Mouse (Mus musculus): Measurements from ENCODE around the gene Pnkp. TPM values are rescaled to one million over a fixed set of nuclear protein-coding genes. Genes with fewer than 3 reads are reported as not detected.

Pnkp gene
- total and polyA plus RNA-seq, 2 experiments: 20.8 to 45.7 TPM

DNA sequence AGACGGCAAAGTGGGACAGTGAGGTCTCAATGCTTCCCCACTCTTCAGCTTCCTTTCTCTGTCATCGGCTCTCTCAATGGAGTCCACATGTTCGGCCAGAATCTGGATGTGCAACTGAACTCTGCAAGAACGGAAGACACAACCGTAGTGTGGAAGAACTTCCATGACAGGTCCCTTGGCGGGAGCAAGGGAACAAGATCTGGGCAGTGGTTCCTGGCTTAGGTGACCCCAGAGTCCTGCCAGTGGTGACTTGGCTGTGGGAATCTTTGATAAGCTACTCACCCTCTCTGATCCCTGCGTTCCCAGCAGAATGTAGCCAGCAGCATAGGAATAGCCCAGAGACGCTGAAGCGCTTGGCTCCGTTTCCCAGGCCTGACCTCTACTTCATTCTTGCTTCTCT, 39.6 kb downstream of the Pnkp start:
- Histone ChIP-seq H3K27ac (replicated peaks; ENCODE audit: insufficient read depth, low read depth, low read length) (no peak overlapping the region), H3K4me1 (ENCODE audit: control insufficient read depth, insufficient read depth, low read length) (peaks cover 4% of the 10 kb centered on the region; the same call in 1 of the 2 replicates), H3K79me2 (ENCODE audit: control insufficient read depth, insufficient read depth, low read length) (peaks cover 5% of the 10 kb centered on the region; the same call in 1 of the 2 replicates), H3K36me3 (ENCODE audit: control insufficient read depth, insufficient read depth, low read length) (no peaks in the 10 kb centered on the region), H3K4me3 (ENCODE audit: insufficient read depth, low read depth, low read length) (peak overlapping the region; percentile 73), H3K9ac (ENCODE audit: low read depth, low read length) (peak overlapping the region; percentile 70; the same call in 1 of the 2 replicates), H3K27me3 (ENCODE audit: control insufficient read depth, insufficient read depth, low read length) (no peaks in the 10 kb centered on the region)
- DNase-seq (ENCODE audit: extremely low read depth, low read depth, low spot score): peak; percentile 18
- WGBS: 49% methylated on average over 10 of the region's 10 CpGs
- no peak for TF ChIP-seq POLR2A (IDR thresholded peaks at IDR 0.05; ENCODE audit: extremely low read depth, insufficient read depth, low read length)

DNA sequence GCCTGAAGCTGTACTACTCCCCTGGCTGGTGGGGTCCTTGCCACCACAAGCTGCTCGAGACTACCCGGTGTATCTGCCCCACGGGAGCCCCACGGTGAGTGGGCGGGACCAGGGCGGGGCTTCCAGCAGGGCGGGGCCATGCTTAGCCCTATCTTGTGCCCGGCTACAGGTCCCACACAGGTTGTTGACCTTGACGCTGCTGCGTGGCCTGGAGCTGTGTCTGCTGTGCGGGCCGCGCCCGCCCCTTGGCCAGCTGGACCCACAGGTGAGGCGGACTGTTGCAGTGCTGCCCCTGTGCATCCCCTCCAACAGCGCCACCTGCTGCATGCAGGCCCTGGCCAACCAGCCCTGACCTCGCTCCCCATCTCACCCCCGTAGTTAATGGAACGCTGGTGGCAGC, 41.7 kb downstream of the Pnkp start:
- Histone ChIP-seq H3K4me1 (ENCODE audit: control insufficient read depth, insufficient read depth, low read length) (peaks cover 3% of the 10 kb centered on the region; the same call in 1 of the 2 replicates), H3K9ac (ENCODE audit: low read depth, low read length) (no peak overlapping the region), H3K27me3 (ENCODE audit: control insufficient read depth, insufficient read depth, low read length) (no peaks in the 10 kb centered on the region), H3K36me3 (ENCODE audit: control insufficient read depth, insufficient read depth, low read length) (no peaks in the 10 kb centered on the region), H3K4me3 (ENCODE audit: insufficient read depth, low read depth, low read length) (peak overlapping the region; percentile 3; the same call in 1 of the 2 replicates), H3K27ac (replicated peaks; ENCODE audit: insufficient read depth, low read depth, low read length) (no peak overlapping the region), H3K79me2 (ENCODE audit: control insufficient read depth, insufficient read depth, low read length) (no peaks in the 10 kb centered on the region)
- TF ChIP-seq CTCF (IDR thresholded peaks at IDR 0.05; ENCODE audit: low read depth, low read length) (peak; percentile 45), POLR2A (IDR thresholded peaks at IDR 0.05; ENCODE audit: extremely low read depth, insufficient read depth, low read length) (0 out of 2 replicates have a peak, but pooled peaks have one; percentile 10)
- DNase-seq (ENCODE audit: extremely low read depth, low read depth, low spot score): peak; percentile 40
- 31% methylated on average over 19 of the region's 19 CpGs for WGBS

DNA sequence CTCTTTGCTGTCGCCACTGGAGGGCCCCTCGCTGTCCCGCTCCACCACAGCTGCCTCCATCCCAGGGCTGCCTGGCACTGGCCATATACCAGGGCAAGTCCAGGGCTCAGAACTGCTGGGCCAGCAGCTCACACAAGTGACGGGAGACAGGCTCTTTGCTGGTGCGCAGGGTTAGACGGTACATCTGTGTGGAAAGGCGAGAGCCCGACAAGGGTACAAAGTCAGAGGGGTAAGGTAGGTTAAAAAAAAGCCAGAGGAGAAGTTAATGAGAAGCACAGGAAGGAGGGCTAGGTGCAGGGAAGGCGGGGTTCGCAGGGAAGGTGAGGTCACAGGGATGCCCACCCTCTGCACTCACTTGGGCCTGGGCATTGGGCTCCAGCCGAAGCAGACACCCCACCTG, 43.7 kb downstream of the Pnkp start:
- peaks cover 3% of the 10 kb centered on the region; the same call in 1 of the 2 replicates for H3K4me1 ChIP-seq (ENCODE audit: control insufficient read depth, insufficient read depth, low read length)
- 98% methylated on average over 11 of the region's 11 CpGs for whole genome bisulfite sequencing
- H3K4me3 ChIP-seq (ENCODE audit: insufficient read depth, low read depth, low read length): no peak overlapping the region
- H3K9ac ChIP-seq (ENCODE audit: low read depth, low read length): no peak overlapping the region
- H3K27me3 ChIP-seq (ENCODE audit: control insufficient read depth, insufficient read depth, low read length): no peaks in the 10 kb centered on the region
- H3K79me2 ChIP-seq (ENCODE audit: control insufficient read depth, insufficient read depth, low read length): no peaks in the 10 kb centered on the region
- TF ChIP-seq POLR2A (IDR thresholded peaks at IDR 0.05; ENCODE audit: extremely low read depth, insufficient read depth, low read length): no peak
- no peak for TF ChIP-seq CTCF (IDR thresholded peaks at IDR 0.05; ENCODE audit: low read depth, low read length)
- H3K27ac ChIP-seq (replicated peaks; ENCODE audit: insufficient read depth, low read depth, low read length): no peak overlapping the region
- no peaks in the 10 kb centered on the region; the same call in 1 of the 2 replicates for H3K36me3 ChIP-seq (ENCODE audit: control insufficient read depth, insufficient read depth, low read length)
- no peak for DNase-seq (ENCODE audit: extremely low read depth, low read depth, low spot score)

DNA sequence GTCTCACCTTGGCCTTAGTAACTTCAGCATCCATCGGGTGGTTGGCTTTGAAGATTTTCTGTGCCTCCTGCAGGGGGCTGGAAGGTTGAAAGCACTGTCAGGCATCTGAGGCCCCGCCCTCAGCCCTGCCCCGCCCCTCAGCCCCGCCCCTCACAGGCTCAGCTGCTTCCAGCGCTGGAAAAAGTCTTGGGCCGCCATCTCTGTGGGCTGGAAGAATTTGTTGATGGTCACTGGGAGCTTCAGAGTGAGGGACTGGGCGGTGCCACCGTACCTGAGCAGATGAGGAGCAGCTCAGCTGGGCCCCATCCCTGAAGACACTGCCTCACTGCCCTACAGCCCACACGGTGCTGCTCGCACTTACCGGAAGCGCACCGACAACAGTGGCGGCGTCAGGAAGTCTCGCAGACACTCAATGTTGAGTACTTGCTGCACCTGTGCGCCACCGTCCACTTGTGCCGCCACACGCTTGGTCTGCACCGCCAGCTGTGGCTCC, 44.3 kb downstream of the Pnkp start:
- Histone ChIP-seq H3K4me1 (ENCODE audit: control insufficient read depth, insufficient read depth, low read length) (peaks cover 3% of the 10 kb centered on the region; the same call in 1 of the 2 replicates), H3K9ac (ENCODE audit: low read depth, low read length) (no peak overlapping the region)
- 43% methylated on average over 21 of the region's 21 CpGs for WGBS

DNA sequence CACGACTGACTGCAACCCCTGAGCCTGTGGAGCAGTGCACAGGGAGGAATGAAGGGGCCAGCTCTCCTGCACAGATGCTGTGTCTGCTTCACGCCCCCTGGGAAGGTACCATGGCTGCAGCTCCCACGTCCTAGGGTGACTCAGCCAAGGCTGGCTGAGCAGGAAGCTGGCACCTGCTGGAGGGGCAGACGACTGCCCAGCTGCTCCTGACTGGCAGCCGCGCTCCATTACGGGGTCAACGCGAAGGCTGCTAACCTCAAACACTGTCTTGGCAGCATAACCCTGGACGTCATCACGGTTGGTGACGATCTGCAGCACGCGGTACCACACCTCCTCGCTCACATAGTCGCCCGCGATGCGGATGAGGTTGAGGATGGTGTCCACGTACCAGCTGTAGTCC, 48.5 kb downstream of the Pnkp start:
- H3K9ac ChIP-seq (ENCODE audit: low read depth, low read length): no peak overlapping the region
- TF ChIP-seq CTCF (IDR thresholded peaks at IDR 0.05; ENCODE audit: low read depth, low read length) (no peak), POLR2A (IDR thresholded peaks at IDR 0.05; ENCODE audit: extremely low read depth, insufficient read depth, low read length) (no peak)
- no peak overlapping the region for H3K4me3 ChIP-seq (ENCODE audit: insufficient read depth, low read depth, low read length)
- H3K27ac ChIP-seq (replicated peaks; ENCODE audit: insufficient read depth, low read depth, low read length): no peak overlapping the region
- H3K79me2 ChIP-seq (ENCODE audit: control insufficient read depth, insufficient read depth, low read length): no peaks in the 10 kb centered on the region
- DNase-seq (ENCODE audit: extremely low read depth, low read depth, low spot score): no peak
- no peaks in the 10 kb centered on the region for H3K27me3 ChIP-seq (ENCODE audit: control insufficient read depth, insufficient read depth, low read length)
- WGBS: 89% methylated on average over 20 of the region's 20 CpGs
- H3K4me1 ChIP-seq (ENCODE audit: control insufficient read depth, insufficient read depth, low read length): no peaks in the 10 kb centered on the region
- H3K36me3 ChIP-seq (ENCODE audit: control insufficient read depth, insufficient read depth, low read length): peaks cover 1% of the 10 kb centered on the region; the same call in 1 of the 2 replicates

More for the DNA sequence above, 44.3 kb downstream of the Pnkp start:
- Histone ChIP-seq H3K36me3 (ENCODE audit: control insufficient read depth, insufficient read depth, low read length) (no peaks in the 10 kb centered on the region; the same call in 1 of the 2 replicates), H3K79me2 (ENCODE audit: control insufficient read depth, insufficient read depth, low read length) (no peaks in the 10 kb centered on the region), H3K4me3 (ENCODE audit: insufficient read depth, low read depth, low read length) (peak overlapping the region; percentile 52; the same call in 1 of the 2 replicates), H3K27ac (replicated peaks; ENCODE audit: insufficient read depth, low read depth, low read length) (no peak overlapping the region), H3K27me3 (ENCODE audit: control insufficient read depth, insufficient read depth, low read length) (no peaks in the 10 kb centered on the region)
- DNase-seq (ENCODE audit: extremely low read depth, low read depth, low spot score): no peak
- TF ChIP-seq CTCF (IDR thresholded peaks at IDR 0.05; ENCODE audit: low read depth, low read length) (no peak), POLR2A (IDR thresholded peaks at IDR 0.05; ENCODE audit: extremely low read depth, insufficient read depth, low read length) (no peak)
